Mouse (Mus musculus): ENCODE measurements around the gene Cachd1.

DNA sequence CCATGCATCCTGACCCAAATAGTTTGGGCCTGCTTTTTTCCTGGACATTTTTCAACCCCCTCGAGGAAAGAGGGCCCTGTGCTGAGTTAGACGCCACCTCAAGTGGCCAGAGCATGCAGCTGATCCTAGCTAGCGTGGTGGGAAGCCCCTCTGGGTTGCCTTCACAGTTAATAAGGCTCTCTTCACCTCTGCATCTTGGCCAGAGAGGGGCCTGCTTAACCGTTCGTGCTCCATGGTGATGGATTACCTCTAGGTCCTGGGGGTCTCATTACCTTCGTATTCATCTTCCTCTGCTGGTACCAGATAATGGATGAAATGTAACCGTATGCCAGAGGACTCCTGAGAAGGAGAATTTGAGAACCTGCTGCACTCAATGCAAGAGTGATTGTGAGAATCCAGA is 167.2 kb downstream of the Cachd1 start:
- TF ChIP-seq CTCF (IDR thresholded peaks at IDR 0.05; ENCODE audit: low read depth, low read length) (no peak), POLR2A (IDR thresholded peaks at IDR 0.05; ENCODE audit: extremely low read depth, insufficient read depth, low read length) (no peak)
